Mouse (Mus musculus): ENCODE results near the gene Rad51b. TPM values are rescaled to one million over a fixed set of nuclear protein-coding genes. Genes with fewer than 3 reads are reported as not detected.

Gene Rad51b
- total RNA-seq, 4 experiments from 2014 or later = 0.17 to 0.24 (median 0.21) TPM

- DNase-seq (ENCODE audit: low spot score in 2 of 2) = no peak
These were observed 33.5 kb downstream of the Rad51b start for GRCm38 (mm10) chr12:79330571-79330970.

GRCm38 (mm10) chr12:79331722-79332121 lies 34.6 kb downstream of the Rad51b start:
- no peak for DNase-seq (ENCODE audit: low spot score in 2 of 2)

- DNase-seq (ENCODE audit: low spot score in 2 of 2) = no peak
These were observed 41.7 kb downstream of the Rad51b start for GRCm38 (mm10) chr12:79338791-79339190.

- DNase-seq (ENCODE audit: low spot score in 2 of 2) = no peak
These were observed 43.4 kb downstream of the Rad51b start for GRCm38 (mm10) chr12:79340513-79340912.

- DNase-seq (ENCODE audit: low spot score in 2 of 2) = no peak
These were observed 44.3 kb downstream of the Rad51b start for GRCm38 (mm10) chr12:79341291-79341845.

GRCm38 (mm10) chr12:79346198-79346733 lies 49.2 kb downstream of the Rad51b start:
- DNase-seq (ENCODE audit: low spot score in 2 of 2) = no peak

- DNase-seq (ENCODE audit: low spot score in 2 of 2) = peak; percentile 8 to 22
These were observed 50.6 kb downstream of the Rad51b start for GRCm38 (mm10) chr12:79347643-79348042.

GRCm38 (mm10) chr12:79351461-79351860 lies 54.4 kb downstream of the Rad51b start:
- no peak for DNase-seq (ENCODE audit: low spot score in 2 of 2)

GRCm38 (mm10) chr12:79352086-79352741 lies 55.1 kb downstream of the Rad51b start:
- DNase-seq (ENCODE audit: low spot score in 2 of 2) = no peak

- DNase-seq (ENCODE audit: low spot score in 2 of 2) = no peak
These were observed 55.6 kb downstream of the Rad51b start for GRCm38 (mm10) chr12:79352742-79353114.

- no peak for DNase-seq (ENCODE audit: low spot score in 2 of 2)
These were observed 56.3 kb downstream of the Rad51b start for GRCm38 (mm10) chr12:79353356-79353755.

GRCm38 (mm10) chr12:79354621-79355020 lies 57.5 kb downstream of the Rad51b start:
- DNase-seq (ENCODE audit: low spot score in 2 of 2) = no peak

GRCm38 (mm10) chr12:79356138-79356537 lies 59.1 kb downstream of the Rad51b start:
- no peak for DNase-seq (ENCODE audit: low spot score in 2 of 2)

GRCm38 (mm10) chr12:79357631-79358030 lies 60.5 kb downstream of the Rad51b start:
- DNase-seq (ENCODE audit: low spot score in 2 of 2) = no peak

GRCm38 (mm10) chr12:79358613-79359218 lies 61.6 kb downstream of the Rad51b start:
- peak in 1 of 2 experiments; percentile 11 for DNase-seq (ENCODE audit: low spot score in 2 of 2)

- DNase-seq (ENCODE audit: low spot score in 2 of 2) = no peak
These were observed 62.3 kb downstream of the Rad51b start for GRCm38 (mm10) chr12:79359404-79359803.

GRCm38 (mm10) chr12:79362219-79362618 lies 65.1 kb downstream of the Rad51b start:
- DNase-seq (ENCODE audit: low spot score in 2 of 2) = no peak

- DNase-seq (ENCODE audit: low spot score in 2 of 2) = no peak
These were observed 67.2 kb downstream of the Rad51b start for GRCm38 (mm10) chr12:79364284-79364683.

GRCm38 (mm10) chr12:79368818-79369217 lies 71.7 kb downstream of the Rad51b start:
- no peak for DNase-seq (ENCODE audit: low spot score in 2 of 2)

- DNase-seq (ENCODE audit: low spot score in 2 of 2) = no peak
These were observed 72.6 kb downstream of the Rad51b start for GRCm38 (mm10) chr12:79369512-79370165.

GRCm38 (mm10) chr12:79372697-79373096 lies 75.6 kb downstream of the Rad51b start:
- DNase-seq (ENCODE audit: low spot score in 2 of 2) = no peak

- no peak for DNase-seq (ENCODE audit: low spot score in 2 of 2)
These were observed 80.3 kb downstream of the Rad51b start for GRCm38 (mm10) chr12:79377378-79377777.

Data from gastrocnemius, adult 8-10 months (tissue).